Mouse (Mus musculus): ENCODE results near the gene Aadacl3. TPM values are rescaled to one million over a fixed set of nuclear protein-coding genes. Genes with fewer than 3 reads are reported as not detected.
A peak's percentile ranks its signal among the peaks of the same experiment; 100 is the strongest.

The Aadacl3 gene
- polyA plus RNA-seq, 1 experiment: not detected

DNA sequence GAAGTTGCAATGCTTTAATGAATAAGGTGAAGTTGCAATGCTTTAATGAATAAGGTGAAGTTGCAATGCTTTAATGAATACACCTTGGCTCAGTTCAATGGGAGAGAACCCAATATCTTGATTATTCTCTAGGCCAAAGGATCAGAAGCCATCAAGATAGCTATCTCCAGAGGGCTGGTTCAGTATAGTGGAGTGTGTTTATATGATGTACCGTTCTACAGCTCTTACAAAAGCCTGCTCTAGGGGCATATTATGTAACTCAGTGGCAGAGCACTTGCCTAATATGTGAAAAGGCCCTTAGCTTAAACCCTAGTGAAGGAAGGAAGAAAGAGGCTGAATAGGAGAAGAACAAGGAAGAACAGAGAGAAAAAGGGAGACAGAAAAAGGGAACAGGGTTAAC is 22.0 kb downstream of the Aadacl3 start:
- DNase-seq: no peak
- TF ChIP-seq POLR2A (IDR thresholded peaks at IDR 0.05; ENCODE audit: control insufficient read depth, extremely low read depth, insufficient read depth, low read length, poor library complexity): no peak
- no peak for TF ChIP-seq CTCF (IDR thresholded peaks at IDR 0.05; ENCODE audit: borderline replicate concordance, control insufficient read depth, extremely low read depth, insufficient read depth, low read length, poor library complexity)
- Histone ChIP-seq H3K27me3 (ENCODE audit: control insufficient read depth, insufficient read depth, low read length) (no peaks in the 10 kb centered on the region), H3K27ac (ENCODE audit: control insufficient read depth, insufficient read depth, low read length) (no peak overlapping the region), H3K4me1 (replicated peaks; ENCODE audit: control insufficient read depth, insufficient read depth, low read length) (no peaks in the 10 kb centered on the region), H3K4me3 (ENCODE audit: control insufficient read depth, insufficient read depth, low read length) (no peak overlapping the region), H3K36me3 (ENCODE audit: control insufficient read depth, insufficient read depth, low read length) (no peaks in the 10 kb centered on the region)
- 91% methylated on average over 1 of the region's 1 CpGs for WGBS

DNA sequence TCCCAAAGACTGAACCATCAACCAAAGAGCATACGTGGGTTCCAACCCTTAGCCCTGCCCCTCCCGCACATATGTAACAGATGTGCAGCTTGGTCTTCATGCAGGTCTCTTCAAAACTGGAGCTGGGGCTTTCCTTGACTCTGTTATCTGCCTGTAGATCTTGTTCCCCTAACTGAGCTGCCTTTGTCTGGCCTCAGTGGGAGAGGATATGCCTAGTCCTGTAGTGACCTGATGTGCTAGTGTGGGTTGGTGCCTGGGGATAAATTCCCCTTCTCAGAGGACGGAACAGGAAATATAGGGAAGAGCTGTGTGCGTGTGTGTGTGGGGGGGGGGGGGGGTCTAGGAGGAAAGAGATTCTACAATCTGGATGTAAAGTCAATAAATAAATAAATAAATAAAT is 22.5 kb downstream of the Aadacl3 start:
- no peak overlapping the region for H3K27ac ChIP-seq (ENCODE audit: control insufficient read depth, insufficient read depth, low read length)
- H3K27me3 ChIP-seq (ENCODE audit: control insufficient read depth, insufficient read depth, low read length): no peaks in the 10 kb centered on the region
- DNase-seq: no peak
- H3K4me1 ChIP-seq (replicated peaks; ENCODE audit: control insufficient read depth, insufficient read depth, low read length): no peaks in the 10 kb centered on the region
- TF ChIP-seq CTCF (IDR thresholded peaks at IDR 0.05; ENCODE audit: borderline replicate concordance, control insufficient read depth, extremely low read depth, insufficient read depth, low read length, poor library complexity) (no peak), POLR2A (IDR thresholded peaks at IDR 0.05; ENCODE audit: control insufficient read depth, extremely low read depth, insufficient read depth, low read length, poor library complexity) (no peak)
- H3K36me3 ChIP-seq (ENCODE audit: control insufficient read depth, insufficient read depth, low read length): no peaks in the 10 kb centered on the region
- H3K4me3 ChIP-seq (ENCODE audit: control insufficient read depth, insufficient read depth, low read length): no peak overlapping the region
- 90% methylated on average over 4 of the region's 4 CpGs for WGBS

DNA sequence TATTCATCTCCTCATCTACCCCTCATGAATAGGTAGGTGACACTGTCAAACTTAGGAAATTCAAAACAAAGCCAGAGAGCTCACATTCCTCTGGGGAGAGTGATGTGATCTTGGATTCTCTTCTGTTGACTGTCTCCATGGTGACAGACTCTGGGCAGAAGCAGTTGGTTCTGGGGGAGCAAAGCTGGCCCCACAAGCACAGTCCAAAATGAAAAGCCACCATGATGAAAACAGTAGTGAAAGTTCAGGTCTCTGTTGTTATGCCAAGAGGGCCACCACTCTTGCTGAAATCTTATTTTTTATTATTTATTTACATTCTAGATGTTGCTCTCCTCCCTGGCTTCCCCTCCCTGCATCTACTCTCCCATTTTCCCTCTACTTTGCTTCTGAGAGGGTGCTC is 24.9 kb downstream of the Aadacl3 start, which contains the start of gene 1700012P22Rik:
1700012P22Rik (minus strand) TSS at position 101 of the 400 bp plus-strand sequence.
- H3K4me3 ChIP-seq (ENCODE audit: control insufficient read depth, insufficient read depth, low read length): no peak within 1 kb of the TSS
- TF ChIP-seq POLR2A (IDR thresholded peaks at IDR 0.05; ENCODE audit: control insufficient read depth, extremely low read depth, insufficient read depth, low read length, poor library complexity) (no peak), CTCF (IDR thresholded peaks at IDR 0.05; ENCODE audit: borderline replicate concordance, control insufficient read depth, extremely low read depth, insufficient read depth, low read length, poor library complexity) (no peak)

DNA sequence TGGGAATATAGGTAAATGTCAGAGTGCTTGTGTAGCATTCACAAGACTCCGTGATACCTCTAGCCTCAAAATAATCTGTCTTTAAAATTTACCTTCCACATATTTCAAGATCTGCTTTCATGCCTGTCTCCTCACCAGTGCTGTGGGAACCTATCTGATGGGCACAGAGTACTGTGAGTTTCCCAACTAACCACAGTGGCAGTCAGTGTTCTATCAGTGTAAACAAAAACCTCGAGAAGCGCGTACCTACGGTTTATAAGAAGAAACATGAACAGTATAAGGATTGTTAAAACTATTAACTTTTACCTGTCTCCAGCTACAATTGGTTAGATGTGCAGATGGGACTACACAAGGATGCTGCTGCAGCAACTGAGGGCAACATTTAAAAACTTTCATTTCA is 30.3 kb downstream of the Aadacl3 start:
- H3K27me3 ChIP-seq (ENCODE audit: control insufficient read depth, insufficient read depth, low read length): no peaks in the 10 kb centered on the region
- no peak overlapping the region for H3K4me3 ChIP-seq (ENCODE audit: control insufficient read depth, insufficient read depth, low read length)
- H3K36me3 ChIP-seq (ENCODE audit: control insufficient read depth, insufficient read depth, low read length): no peaks in the 10 kb centered on the region
- H3K4me1 ChIP-seq (replicated peaks; ENCODE audit: control insufficient read depth, insufficient read depth, low read length): no peaks in the 10 kb centered on the region
- DNase-seq: no peak
- TF ChIP-seq CTCF (IDR thresholded peaks at IDR 0.05; ENCODE audit: borderline replicate concordance, control insufficient read depth, extremely low read depth, insufficient read depth, low read length, poor library complexity) (no peak), POLR2A (IDR thresholded peaks at IDR 0.05; ENCODE audit: control insufficient read depth, extremely low read depth, insufficient read depth, low read length, poor library complexity) (no peak)
- WGBS: 87% methylated on average over 5 of the region's 5 CpGs
- no peak overlapping the region for H3K27ac ChIP-seq (ENCODE audit: control insufficient read depth, insufficient read depth, low read length)

More for the DNA sequence above, 24.9 kb downstream of the Aadacl3 start, which contains the start of gene 1700012P22Rik:
- no peaks in the 10 kb centered on the region for H3K4me1 ChIP-seq (replicated peaks; ENCODE audit: control insufficient read depth, insufficient read depth, low read length)
- no peaks in the 10 kb centered on the region for H3K27me3 ChIP-seq (ENCODE audit: control insufficient read depth, insufficient read depth, low read length)
- H3K27ac ChIP-seq (ENCODE audit: control insufficient read depth, insufficient read depth, low read length): no peak within 1 kb of the TSS
- H3K36me3 ChIP-seq (ENCODE audit: control insufficient read depth, insufficient read depth, low read length): no peaks in the 10 kb centered on the region
- no peak for DNase-seq

DNA sequence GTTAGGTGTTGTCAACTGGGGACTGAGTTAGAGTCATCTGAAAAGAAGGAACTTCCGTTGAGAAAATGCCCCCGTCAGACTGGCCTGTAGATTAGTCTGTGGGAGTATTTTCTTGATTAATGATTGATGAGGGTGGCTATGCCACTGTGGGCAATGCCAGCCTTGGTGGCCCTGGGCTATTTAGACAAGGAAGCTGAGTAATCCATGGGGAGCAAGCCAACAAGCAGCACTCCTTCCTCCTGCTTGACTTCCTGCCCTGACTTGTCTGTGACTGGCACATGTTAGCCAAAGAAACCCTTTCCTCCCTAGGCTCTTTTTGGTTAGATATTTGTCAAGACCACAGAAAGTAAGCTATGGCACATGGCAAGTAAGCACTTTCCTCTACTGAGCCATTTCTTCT is 32.8 kb downstream of the Aadacl3 start:
- Histone ChIP-seq H3K27me3 (ENCODE audit: control insufficient read depth, insufficient read depth, low read length) (no peaks in the 10 kb centered on the region), H3K4me3 (ENCODE audit: control insufficient read depth, insufficient read depth, low read length) (no peak overlapping the region), H3K36me3 (ENCODE audit: control insufficient read depth, insufficient read depth, low read length) (no peaks in the 10 kb centered on the region), H3K27ac (ENCODE audit: control insufficient read depth, insufficient read depth, low read length) (no peak overlapping the region), H3K4me1 (replicated peaks; ENCODE audit: control insufficient read depth, insufficient read depth, low read length) (no peaks in the 10 kb centered on the region)
- DNase-seq: no peak
- 80% methylated on average over 2 of the region's 2 CpGs for WGBS
- no peak for TF ChIP-seq POLR2A (IDR thresholded peaks at IDR 0.05; ENCODE audit: control insufficient read depth, extremely low read depth, insufficient read depth, low read length, poor library complexity)
- TF ChIP-seq CTCF (IDR thresholded peaks at IDR 0.05; ENCODE audit: borderline replicate concordance, control insufficient read depth, extremely low read depth, insufficient read depth, low read length, poor library complexity): no peak

DNA sequence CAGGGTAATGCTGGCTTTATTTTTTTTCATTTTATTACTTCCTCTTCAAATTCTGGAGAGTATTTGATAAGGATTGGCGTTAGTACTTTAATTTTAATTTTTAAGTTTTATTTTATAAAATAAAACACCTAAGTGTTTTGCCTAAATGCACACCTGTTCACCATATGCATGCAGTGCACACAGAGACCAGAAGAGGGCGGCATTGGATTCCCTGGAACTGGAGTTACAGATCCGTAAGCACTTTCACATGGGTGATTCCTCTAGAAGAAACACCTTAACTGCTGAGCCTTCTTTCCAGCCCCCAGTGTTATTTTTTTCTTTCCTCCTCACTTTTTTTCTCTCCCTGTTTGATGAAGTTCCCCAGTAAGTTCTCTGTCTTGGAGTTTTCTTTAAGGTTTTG is 34.7 kb downstream of the Aadacl3 start:
- H3K36me3 ChIP-seq (ENCODE audit: control insufficient read depth, insufficient read depth, low read length): no peaks in the 10 kb centered on the region
- no peak overlapping the region for H3K4me3 ChIP-seq (ENCODE audit: control insufficient read depth, insufficient read depth, low read length)
- no peak overlapping the region for H3K27ac ChIP-seq (ENCODE audit: control insufficient read depth, insufficient read depth, low read length)
- no peaks in the 10 kb centered on the region for H3K27me3 ChIP-seq (ENCODE audit: control insufficient read depth, insufficient read depth, low read length)
- 29% methylated on average over 3 of the region's 3 CpGs for WGBS
- no peak for TF ChIP-seq CTCF (IDR thresholded peaks at IDR 0.05; ENCODE audit: borderline replicate concordance, control insufficient read depth, extremely low read depth, insufficient read depth, low read length, poor library complexity)
- no peak for TF ChIP-seq POLR2A (IDR thresholded peaks at IDR 0.05; ENCODE audit: control insufficient read depth, extremely low read depth, insufficient read depth, low read length, poor library complexity)
- peak; percentile 8 for DNase-seq
- no peaks in the 10 kb centered on the region for H3K4me1 ChIP-seq (replicated peaks; ENCODE audit: control insufficient read depth, insufficient read depth, low read length)

DNA sequence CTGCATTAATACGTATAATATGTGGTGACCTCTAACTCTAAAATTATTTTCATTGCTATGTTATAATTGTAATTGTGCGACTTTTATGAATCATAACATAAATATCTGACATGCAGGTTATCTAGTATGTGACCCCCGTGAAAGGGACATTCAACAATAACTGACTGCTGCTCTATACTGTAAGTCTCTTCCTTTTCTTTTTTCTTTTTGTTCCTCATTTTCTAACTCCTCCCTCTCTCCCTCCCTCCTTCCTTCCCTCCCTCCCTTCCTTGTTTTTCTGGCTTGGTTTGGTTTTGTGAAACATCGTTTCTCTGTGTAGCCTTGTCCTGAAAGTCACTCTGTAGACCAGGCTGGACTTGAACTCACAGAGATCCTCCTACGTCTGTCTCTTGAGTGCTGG is 39.0 kb downstream of the Aadacl3 start:
- no peaks in the 10 kb centered on the region for H3K27me3 ChIP-seq (ENCODE audit: control insufficient read depth, insufficient read depth, low read length)
- DNase-seq: no peak
- H3K4me3 ChIP-seq (ENCODE audit: control insufficient read depth, insufficient read depth, low read length): no peak overlapping the region
- H3K36me3 ChIP-seq (ENCODE audit: control insufficient read depth, insufficient read depth, low read length): no peaks in the 10 kb centered on the region
- no peaks in the 10 kb centered on the region for H3K4me1 ChIP-seq (replicated peaks; ENCODE audit: control insufficient read depth, insufficient read depth, low read length)
- WGBS: 59% methylated on average over 5 of the region's 5 CpGs
- no peak overlapping the region for H3K27ac ChIP-seq (ENCODE audit: control insufficient read depth, insufficient read depth, low read length)
- TF ChIP-seq CTCF (IDR thresholded peaks at IDR 0.05; ENCODE audit: borderline replicate concordance, control insufficient read depth, extremely low read depth, insufficient read depth, low read length, poor library complexity): no peak
- TF ChIP-seq POLR2A (IDR thresholded peaks at IDR 0.05; ENCODE audit: control insufficient read depth, extremely low read depth, insufficient read depth, low read length, poor library complexity): no peak

All from thymus, adult 2 months (tissue).